Mouse (Mus musculus) kidney, embryonic 15.5 days (tissue): ENCODE results near the gene Gtf2a1l. TPM values are rescaled to one million over a fixed set of nuclear protein-coding genes. Genes with fewer than 3 reads are reported as not detected.

Source experiments
- ATAC-seq: fragments of 200-750 bp; cut with Nextera tagmentation; replicated peaks from 2 replicates; pipeline ENCODE4 v1.8.0; 2017; ENCODE audit warnings: moderate TSS enrichment; ENCODE audit not compliant: low FRiP score
- H3K27ac ChIP-seq: fragments of 300-500 bp; sonication (generic); 2 replicates; pipeline ENCODE4 v1.5.1; 2015; ENCODE audit warnings: mild to moderate bottlenecking, inconsistent platforms
- H3K27me3 ChIP-seq: fragments of 300-500 bp; sonication (generic); 2 replicates; pipeline ENCODE4 v1.6.1; 2015; ENCODE audit warnings: inconsistent platforms
- H3K36me3 ChIP-seq: fragments of 300-500 bp; sonication (generic); 2 replicates; pipeline ENCODE4 v1.6.1; 2015; ENCODE audit warnings: inconsistent platforms
- H3K4me1 ChIP-seq: fragments of 300-500 bp; sonication (generic); 2 replicates; pipeline ENCODE4 v1.6.1; 2015; ENCODE audit warnings: inconsistent platforms
- H3K4me2 ChIP-seq: fragments of 300-500 bp; sonication (generic); 2 replicates; pipeline ENCODE4 v1.6.1; 2015; ENCODE audit warnings: moderate library complexity, mild to moderate bottlenecking, inconsistent platforms
- H3K4me3 ChIP-seq: fragments of 300-500 bp; sonication (generic); replicated peaks from 2 replicates; pipeline ENCODE4 v1.5.1; 2015; ENCODE audit warnings: mild to moderate bottlenecking, inconsistent platforms
- H3K9ac ChIP-seq: fragments of 300-500 bp; sonication (generic); 2 replicates; pipeline ENCODE4 v1.6.1; 2015; ENCODE audit warnings: mild to moderate bottlenecking, inconsistent platforms
- H3K9me3 ChIP-seq: fragments of 300-500 bp; sonication (generic); replicated peaks from 2 replicates; pipeline ENCODE4 v1.6.1; 2016; ENCODE audit warnings: inconsistent platforms
- whole genome bisulfite sequencing: fragments of 180-500 bp; shearing (Covaris S2); methylation state at CpG from one replicate; pipeline ENCODE4 v1.1.7; 2015; ENCODE audit warnings: mixed read lengths; 5-methylcytosine and 5-hydroxymethylcytosine counted together
- polyA plus RNA-seq: library from polyadenylated mRNA; unstranded; fragments of >200 nt; fragmentation: Nextera tagmentation; extraction: Ambion mirVana; gene quantifications from 2 replicates; pipeline ENCODE4 v1.2.1, GENCODE M21; 2015

The Gtf2a1l gene
- polyA plus RNA-seq, 1 experiment from 2014 or later = not detected

DNA sequence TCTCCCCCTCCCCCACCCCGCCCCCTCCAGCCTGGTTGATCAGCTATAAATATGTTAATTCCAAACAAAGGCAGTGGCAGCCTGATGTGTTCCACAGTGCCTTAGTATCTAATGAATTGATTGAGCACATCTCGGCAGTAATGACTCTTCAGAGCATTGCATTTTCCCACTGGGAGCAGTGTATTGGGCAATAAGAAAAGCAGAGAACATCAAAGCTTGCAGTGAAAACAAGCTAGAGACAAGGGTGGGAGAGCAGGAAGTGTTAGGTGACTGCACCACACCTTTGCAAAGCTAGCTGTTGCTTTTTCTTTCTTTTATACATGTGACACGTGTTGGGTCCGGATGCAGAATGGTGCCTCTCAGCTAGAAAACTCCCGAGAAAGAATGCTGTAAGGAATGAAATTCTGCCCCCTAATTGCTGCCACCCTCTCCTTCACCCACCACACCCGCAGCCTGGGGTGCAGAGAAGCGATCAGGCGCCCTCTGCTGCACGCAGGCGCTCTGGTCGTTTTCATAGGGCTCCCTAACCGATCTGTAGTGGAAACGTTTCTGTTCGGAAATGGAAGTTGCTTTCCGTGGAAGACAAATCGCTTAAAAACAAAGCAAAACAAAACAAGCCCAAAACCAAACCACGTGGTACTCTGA lies 84.5 kb downstream of the Gtf2a1l start:
- peak overlapping the region; percentile 28 for H3K4me3 ChIP-seq
- H3K9ac ChIP-seq = 0 out of 2 replicates have a peak overlapping the region, but pooled peaks have one; percentile 18
- ATAC-seq = peak; percentile 87
- H3K27ac ChIP-seq = no peak overlapping the region
- peaks cover 18% of the 10 kb centered on the region for H3K4me1 ChIP-seq
- H3K27me3 ChIP-seq = peaks cover 5% of the 10 kb centered on the region; the same call in 1 of the 2 replicates
- H3K36me3 ChIP-seq = no peaks in the 10 kb centered on the region
- 4% methylated on average over 17 of the region's 17 CpGs for WGBS
- no peaks in the 10 kb centered on the region for H3K9me3 ChIP-seq
- H3K4me2 ChIP-seq = peak overlapping the region; percentile 59

DNA sequence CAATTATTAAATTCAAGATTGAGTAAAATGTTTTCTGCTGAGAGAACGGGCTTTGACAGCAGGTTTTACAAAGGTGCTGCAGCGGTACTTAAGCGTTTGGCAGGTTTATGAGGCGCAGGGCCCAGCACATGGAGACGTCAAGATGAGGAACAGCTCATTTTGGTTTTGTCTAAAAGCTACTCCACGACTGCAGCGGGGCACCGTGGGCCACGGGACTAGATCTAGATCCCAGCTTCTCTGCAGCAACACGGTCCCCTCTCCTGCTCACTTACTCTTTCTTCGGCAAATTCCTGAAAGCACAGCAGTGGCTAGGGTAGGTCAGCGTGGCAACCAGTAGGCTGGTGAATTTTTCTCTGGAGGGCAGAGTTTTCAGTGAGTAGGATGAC lies 85.0 kb downstream of the Gtf2a1l start:
- Histone ChIP-seq H3K36me3 (no peaks in the 10 kb centered on the region), H3K27ac (no peak overlapping the region), H3K4me1 (peaks cover 18% of the 10 kb centered on the region), H3K4me3 (peak overlapping the region; percentile 28), H3K4me2 (peak overlapping the region; percentile 59), H3K9ac (0 out of 2 replicates have a peak overlapping the region, but pooled peaks have one; percentile 18), H3K9me3 (no peaks in the 10 kb centered on the region), H3K27me3 (peaks cover 5% of the 10 kb centered on the region; the same call in 1 of the 2 replicates)
- ATAC-seq = peak; percentile 47
- WGBS = 22% methylated on average over 12 of the region's 12 CpGs

DNA sequence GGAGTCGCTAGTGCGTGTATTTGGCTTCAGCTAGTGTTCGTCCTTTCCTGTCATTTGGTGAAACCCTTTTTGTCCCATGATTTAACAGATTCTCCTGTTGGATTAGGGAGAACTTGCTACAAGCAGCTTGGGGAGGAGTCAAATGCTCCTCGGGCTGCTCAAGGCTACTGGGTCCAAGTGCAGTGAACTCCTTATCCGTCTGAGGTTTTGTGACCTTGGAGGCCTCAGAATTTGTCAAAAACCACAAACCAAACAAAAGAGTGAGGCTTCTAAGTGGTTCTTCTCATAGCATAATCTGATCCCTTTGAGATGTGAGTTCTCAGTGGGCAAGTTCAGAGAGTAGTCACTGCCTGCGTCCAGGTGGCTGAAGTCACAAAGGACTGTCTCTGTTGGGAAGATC lies 87.3 kb downstream of the Gtf2a1l start:
- Histone ChIP-seq H3K27me3 (peaks cover 5% of the 10 kb centered on the region; the same call in 1 of the 2 replicates), H3K4me3 (no peak overlapping the region), H3K9ac (no peak overlapping the region), H3K9me3 (no peaks in the 10 kb centered on the region), H3K4me1 (peaks cover 18% of the 10 kb centered on the region), H3K36me3 (no peaks in the 10 kb centered on the region), H3K4me2 (no peak overlapping the region), H3K27ac (no peak overlapping the region)
- 60% methylated on average over 6 of the region's 6 CpGs for WGBS
- ATAC-seq = no peak

DNA sequence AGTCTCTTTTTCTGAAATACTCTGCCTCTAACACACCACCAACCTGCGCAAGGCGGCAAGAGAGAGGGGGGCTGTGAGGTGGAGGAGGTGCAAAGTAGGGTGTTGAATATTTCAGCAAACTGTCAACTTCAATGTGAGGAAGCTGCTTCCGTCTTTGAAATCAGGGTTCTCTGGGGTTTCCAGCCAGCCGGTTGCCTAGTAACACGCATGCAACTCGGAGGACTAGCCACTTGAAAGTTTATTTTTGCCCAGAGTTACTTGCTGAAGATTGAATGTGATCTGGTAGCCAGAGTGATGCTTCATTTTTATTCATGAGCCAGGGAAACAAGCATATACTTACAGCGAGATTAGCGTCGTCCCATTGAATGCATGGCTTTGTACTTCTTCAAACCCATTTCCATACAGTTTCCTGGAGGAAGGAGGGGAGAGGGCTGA lies 89.6 kb downstream of the Gtf2a1l start:
- Histone ChIP-seq H3K4me1 (peaks cover 9% of the 10 kb centered on the region), H3K9ac (no peak overlapping the region), H3K9me3 (no peaks in the 10 kb centered on the region), H3K4me3 (no peak overlapping the region), H3K4me2 (no peak overlapping the region), H3K27ac (no peak overlapping the region), H3K27me3 (peaks cover 5% of the 10 kb centered on the region; the same call in 1 of the 2 replicates), H3K36me3 (no peaks in the 10 kb centered on the region)
- WGBS = 42% methylated on average over 9 of the region's 9 CpGs
- no peak for ATAC-seq

DNA sequence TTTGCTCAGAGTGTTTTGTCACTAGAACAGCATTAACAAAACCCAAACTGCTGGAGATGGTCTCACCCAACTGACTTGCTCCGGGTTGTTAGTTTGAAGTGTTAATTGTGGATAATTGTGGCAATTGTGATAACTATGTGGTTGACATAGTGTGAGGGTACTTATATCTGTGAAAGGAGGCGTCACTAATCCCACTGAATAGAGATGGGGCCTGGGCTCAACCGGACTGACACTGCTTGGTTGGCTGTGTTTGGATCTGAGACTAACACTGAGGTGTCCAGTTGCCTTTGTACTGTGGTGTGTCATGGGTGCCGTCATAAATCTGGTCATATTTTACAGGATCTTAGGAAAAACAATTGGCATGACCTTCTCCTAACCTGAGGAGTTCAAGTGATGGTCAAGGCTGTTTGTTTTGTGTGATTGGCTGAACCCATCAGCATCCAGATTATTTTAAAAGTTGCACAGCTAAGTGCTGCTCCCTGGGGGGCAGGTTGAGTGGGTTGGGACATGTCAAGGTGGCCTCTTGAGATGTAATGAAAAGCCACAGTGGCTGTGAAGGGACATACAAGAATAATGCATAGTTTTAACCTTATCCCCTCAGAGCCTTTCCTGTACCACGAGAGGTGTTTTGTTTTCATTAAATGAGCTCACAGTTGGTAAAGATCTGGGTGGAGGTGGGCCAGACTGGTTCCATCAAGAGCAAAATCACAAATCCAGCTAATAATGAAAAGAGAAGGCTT lies 95.1 kb downstream of the Gtf2a1l start:
- no peak for ATAC-seq
- no peak overlapping the region for H3K9ac ChIP-seq
- 35% methylated on average over 5 of the region's 5 CpGs for WGBS
- no peaks in the 10 kb centered on the region for H3K36me3 ChIP-seq
- no peak overlapping the region for H3K4me3 ChIP-seq
- H3K27me3 ChIP-seq = no peaks in the 10 kb centered on the region
- no peaks in the 10 kb centered on the region for H3K9me3 ChIP-seq
- no peak overlapping the region for H3K27ac ChIP-seq
- no peaks in the 10 kb centered on the region for H3K4me1 ChIP-seq
- no peak overlapping the region for H3K4me2 ChIP-seq

DNA sequence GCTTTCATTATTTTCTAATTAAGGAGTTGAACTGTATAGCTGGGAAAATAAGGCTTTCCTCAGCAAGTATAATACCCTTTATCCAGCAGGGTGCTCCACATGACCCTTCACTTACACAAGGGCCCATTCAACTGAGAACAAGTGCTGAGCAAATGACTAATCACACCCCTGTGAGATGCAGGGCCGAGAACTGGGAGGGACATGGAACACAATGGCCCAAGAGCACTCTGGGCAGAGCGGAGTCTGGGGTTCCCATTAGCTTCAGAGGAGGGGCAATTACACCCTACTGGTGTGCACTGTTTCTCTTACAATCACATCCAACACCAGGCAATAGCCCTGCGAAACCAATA lies 95.7 kb downstream of the Gtf2a1l start:
- Histone ChIP-seq H3K4me2 (no peak overlapping the region), H3K9me3 (no peaks in the 10 kb centered on the region), H3K27me3 (no peaks in the 10 kb centered on the region), H3K4me1 (no peaks in the 10 kb centered on the region), H3K9ac (no peak overlapping the region), H3K36me3 (no peaks in the 10 kb centered on the region), H3K4me3 (no peak overlapping the region), H3K27ac (no peak overlapping the region)
- ATAC-seq = no peak
- WGBS = 65% methylated on average over 3 of the region's 3 CpGs

Other genes starting within 250 kb of the Gtf2a1l start
- 14.6 and 15.8 TPM in 2 replicates for gene Foxn2, start 227.9 kb upstream of the Gtf2a1l start, polyA plus RNA-seq
- gene Ppp1r21, start 138.5 kb upstream of the Gtf2a1l start, polyA plus RNA-seq = 26.4 and 26.8 TPM in 2 replicates
- gene Ston1, start 71.0 kb upstream of the Gtf2a1l start, polyA plus RNA-seq = 7.7 and 8.0 TPM in 2 replicates
- 0.18 and 0.49 TPM in 2 replicates for gene Lhcgr, start 123.3 kb downstream of the Gtf2a1l start, polyA plus RNA-seq